Mouse (Mus musculus): Measurements from ENCODE around the gene Gm2022.
"Not testable (repeated sequence)": the region's sequence is repeated elsewhere in the genome, so short reads cannot be mapped to it uniquely, and the experiment has no call there.

GRCm38 (mm10) chr12:87856067-87856466 is 39.1 kb upstream of the Gm2022 start:
- TF ChIP-seq POLR2A (IDR thresholded peaks at IDR 0.05; ENCODE audit: extremely low read depth, insufficient read depth, low read length); CTCF (IDR thresholded peaks at IDR 0.05; ENCODE audit: low read depth, low read length): not testable (repeated sequence)
